Mouse (Mus musculus): ENCODE data around the gene Rhox2f.
"Not testable (repeated sequence)": the region's sequence is repeated elsewhere in the genome, so short reads cannot be mapped to it uniquely, and the experiment has no call there.

Gene Rhox2f

DNA sequence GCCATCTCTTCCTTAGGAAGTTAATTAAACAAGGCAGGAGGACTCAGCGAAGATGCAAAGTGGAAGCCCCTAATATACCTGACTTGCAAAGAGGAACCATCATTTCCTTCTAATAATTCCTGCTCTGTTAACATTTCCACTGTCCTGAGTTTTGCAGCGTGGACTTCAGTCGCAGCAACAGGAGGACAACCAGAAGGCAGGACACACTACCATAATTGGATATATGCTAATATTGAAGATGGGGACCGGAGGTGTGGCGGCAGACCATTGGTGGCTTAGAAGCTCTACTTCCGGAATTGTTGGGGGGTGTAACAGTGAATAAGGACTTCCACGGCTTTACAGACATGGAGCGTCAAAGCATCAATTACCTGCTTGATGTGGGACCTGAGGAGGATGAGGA is at the start of gene Rhox2f:
Rhox2f (plus strand) TSS at position 301 of the 400 bp plus-strand sequence.
- DNase-seq, result not testable (repeated sequence)

DNA sequence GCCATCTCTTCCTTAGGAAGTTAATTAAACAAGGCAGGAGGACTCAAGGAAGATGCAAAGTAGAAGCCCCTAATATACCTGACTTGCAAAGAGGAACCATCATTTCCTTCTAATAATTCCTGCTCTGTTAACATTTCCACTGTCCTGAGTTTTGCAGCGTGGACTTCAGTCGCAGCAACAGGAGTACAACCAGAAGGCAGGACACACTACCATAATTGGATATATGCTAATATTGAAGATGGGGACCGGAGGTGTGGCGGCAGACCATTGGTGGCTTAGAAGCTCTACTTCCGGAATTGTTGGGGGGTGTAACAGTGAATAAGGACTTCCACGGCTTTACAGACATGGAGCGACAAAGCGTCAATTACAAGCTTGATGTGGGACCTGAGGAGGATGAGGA is 41.1 kb upstream of the Rhox2f start, which contains the start of gene Rhox2e:
Rhox2e (plus strand) TSS at position 301 of the 400 bp plus-strand sequence.
- DNase-seq, result not testable (repeated sequence)

GRCm38 (mm10) chrX:37541719-37542118 is 29.5 kb upstream of the Rhox2f start, which contains the start of gene Rhox3e:
Rhox3e (plus strand) TSS chrX:37542019.
- DNase-seq, result not testable (repeated sequence)

GRCm38 (mm10) chrX:37557112-37557511 is 14.1 kb upstream of the Rhox2f start, which contains the start of gene Rhox4e:
Rhox4e (plus strand) TSS chrX:37557412.
- not testable (repeated sequence) for DNase-seq

- not testable (repeated sequence) for DNase-seq
Measured at GRCm38 (mm10) chrX:37572638-37573037, 1.4 kb downstream of the Rhox2f start.

DNA sequence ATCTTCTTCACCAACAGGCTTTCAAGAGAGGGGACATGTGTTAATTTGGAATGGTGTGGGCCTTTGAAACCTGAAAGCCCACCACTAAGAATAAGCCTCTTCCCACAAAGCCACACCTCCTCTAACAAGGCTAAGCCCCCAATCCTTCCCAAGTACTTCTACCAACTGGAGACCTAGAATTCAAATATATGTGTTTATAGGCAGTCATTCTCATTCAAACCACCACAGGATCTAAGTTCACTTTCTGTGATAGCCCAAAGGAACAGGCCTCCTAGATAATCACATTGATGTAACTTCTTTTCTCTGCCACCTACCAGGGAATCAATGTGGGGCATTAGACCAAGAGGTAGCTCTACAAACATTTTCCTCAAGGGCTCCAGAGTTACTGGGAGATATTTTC is 9.5 kb downstream of the Rhox2f start, which contains the start of gene Rhox3f:
Rhox3f (plus strand) TSS at position 301 of the 400 bp plus-strand sequence.
- not testable (repeated sequence) for DNase-seq

GRCm38 (mm10) chrX:37607604-37608003 is 36.4 kb downstream of the Rhox2f start, which contains the start of gene Rhox4f:
Rhox4f (minus strand) TSS chrX:37607704.
- DNase-seq, result not testable (repeated sequence)
